Mouse (Mus musculus): Measurements from ENCODE around the gene Ccng2. TPM values are rescaled to one million over a fixed set of nuclear protein-coding genes. Genes with fewer than 3 reads are reported as not detected.

Ccng2 gene
- total and polyA plus RNA-seq, 2 experiments, result 9.2 to 14.5 TPM

DNA sequence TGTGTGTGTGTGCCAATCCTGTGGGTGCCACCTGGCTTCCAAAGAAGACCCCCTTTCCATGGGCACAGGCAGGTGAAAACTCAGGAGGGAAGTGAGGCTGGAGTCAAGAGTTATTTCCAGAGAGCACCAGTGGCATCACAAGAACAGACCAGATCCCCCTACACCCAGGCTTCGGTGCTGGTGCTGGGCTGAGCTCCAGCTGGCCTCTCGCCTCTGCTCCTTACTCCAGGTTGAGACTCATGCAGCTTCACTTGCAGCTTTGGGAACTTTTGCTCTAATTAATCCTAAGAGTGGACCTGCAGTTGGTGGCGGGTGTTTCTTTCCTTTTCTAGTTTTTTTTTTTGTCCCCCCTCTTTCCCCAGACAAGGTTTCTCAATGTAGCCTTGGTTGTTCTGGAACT, 30.3 kb downstream of the Ccng2 start:
- DNase-seq (ENCODE audit: extremely low read depth, low read depth, low spot score), result peak; percentile 61
- H3K27me3 ChIP-seq (ENCODE audit: control insufficient read depth, insufficient read depth, low read length), result no peaks in the 10 kb centered on the region
- H3K4me3 ChIP-seq (ENCODE audit: insufficient read depth, low read depth, low read length), result no peak overlapping the region
- no peaks in the 10 kb centered on the region for H3K79me2 ChIP-seq (ENCODE audit: control insufficient read depth, insufficient read depth, low read length)
- H3K9ac ChIP-seq (ENCODE audit: low read depth, low read length), result no peak overlapping the region
- 30% methylated on average over 3 of the region's 3 CpGs for WGBS
- TF ChIP-seq CTCF (IDR thresholded peaks at IDR 0.05; ENCODE audit: low read depth, low read length) (no peak), POLR2A (IDR thresholded peaks at IDR 0.05; ENCODE audit: extremely low read depth, insufficient read depth, low read length) (no peak)
- H3K4me1 ChIP-seq (ENCODE audit: control insufficient read depth, insufficient read depth, low read length), result peaks cover 9% of the 10 kb centered on the region
- 0 out of 2 replicates have a peak overlapping the region, but pooled peaks have one; percentile 19 for H3K27ac ChIP-seq (replicated peaks; ENCODE audit: insufficient read depth, low read depth, low read length)
- no peaks in the 10 kb centered on the region for H3K36me3 ChIP-seq (ENCODE audit: control insufficient read depth, insufficient read depth, low read length)

DNA sequence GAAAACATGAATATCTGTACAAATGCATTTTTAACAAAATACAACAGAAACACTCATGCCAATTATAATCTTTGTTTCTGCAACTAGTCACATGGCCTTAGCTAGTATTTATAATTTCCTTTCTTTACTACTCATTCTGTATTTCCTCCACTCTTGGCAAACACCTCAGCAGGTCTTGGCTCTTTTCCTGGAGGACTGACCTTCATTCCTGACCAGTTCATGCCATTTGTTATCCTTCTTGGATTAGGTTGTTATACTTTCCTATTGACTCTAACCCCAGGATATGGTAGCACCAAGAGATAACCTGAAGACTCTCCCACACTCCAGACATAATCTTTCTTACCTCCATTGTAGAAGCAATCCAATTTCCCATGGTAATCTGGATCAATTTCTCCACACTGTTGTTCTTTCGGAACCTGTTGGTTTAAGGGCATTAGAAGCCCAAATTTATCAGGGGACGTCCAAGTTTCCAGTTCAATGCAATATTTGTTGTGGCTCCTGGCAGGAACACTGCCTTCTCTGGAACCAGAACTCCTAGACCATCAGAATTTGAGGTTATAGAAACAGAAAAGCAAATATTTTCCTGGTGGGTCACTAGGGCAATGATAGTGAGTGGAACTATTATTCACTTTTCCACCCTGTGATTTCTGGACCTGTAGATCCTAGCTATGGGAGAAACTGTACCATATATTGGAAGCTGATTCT, 38.2 kb downstream of the Ccng2 start:
- no peak overlapping the region for H3K9ac ChIP-seq (ENCODE audit: low read depth, low read length)
- no peaks in the 10 kb centered on the region for H3K36me3 ChIP-seq (ENCODE audit: control insufficient read depth, insufficient read depth, low read length)
- no peak overlapping the region for H3K4me3 ChIP-seq (ENCODE audit: insufficient read depth, low read depth, low read length)
- H3K4me1 ChIP-seq (ENCODE audit: control insufficient read depth, insufficient read depth, low read length), result peaks cover 3% of the 10 kb centered on the region; the same call in 1 of the 2 replicates
- H3K27me3 ChIP-seq (ENCODE audit: control insufficient read depth, insufficient read depth, low read length), result no peaks in the 10 kb centered on the region
- no peak for TF ChIP-seq CTCF (IDR thresholded peaks at IDR 0.05; ENCODE audit: low read depth, low read length)
- TF ChIP-seq POLR2A (IDR thresholded peaks at IDR 0.05; ENCODE audit: extremely low read depth, insufficient read depth, low read length), result no peak
- H3K79me2 ChIP-seq (ENCODE audit: control insufficient read depth, insufficient read depth, low read length), result no peaks in the 10 kb centered on the region
- WGBS, result 15% methylated on average over 2 of the region's 2 CpGs
- no peak overlapping the region for H3K27ac ChIP-seq (replicated peaks; ENCODE audit: insufficient read depth, low read depth, low read length)
- peak; percentile 96 for DNase-seq (ENCODE audit: extremely low read depth, low read depth, low spot score)

DNA sequence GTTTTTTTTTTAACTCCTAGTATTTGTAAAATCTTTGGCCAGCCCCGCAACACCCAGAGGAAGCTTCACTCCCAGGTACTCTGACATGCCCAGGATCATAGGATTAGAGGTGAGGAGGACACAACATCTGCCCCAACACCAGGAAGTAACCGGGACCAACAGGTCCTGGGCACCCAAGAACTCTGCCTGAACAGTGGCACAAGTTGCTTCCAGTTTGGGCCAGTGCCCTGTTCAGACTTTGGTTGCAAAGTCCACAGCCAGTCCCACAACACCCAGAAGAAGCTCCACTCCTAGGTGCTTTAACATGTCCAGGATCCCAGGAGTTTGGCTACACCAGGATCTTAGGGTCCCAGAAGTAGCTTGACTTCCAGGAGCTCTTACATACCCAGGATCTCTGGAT, 41.9 kb downstream of the Ccng2 start:
- H3K27me3 ChIP-seq (ENCODE audit: control insufficient read depth, insufficient read depth, low read length), result no peaks in the 10 kb centered on the region
- peak; percentile 66 for DNase-seq (ENCODE audit: extremely low read depth, low read depth, low spot score)
- no peak overlapping the region for H3K9ac ChIP-seq (ENCODE audit: low read depth, low read length)
- TF ChIP-seq CTCF (IDR thresholded peaks at IDR 0.05; ENCODE audit: low read depth, low read length) (no peak), POLR2A (IDR thresholded peaks at IDR 0.05; ENCODE audit: extremely low read depth, insufficient read depth, low read length) (no peak)
- H3K27ac ChIP-seq (replicated peaks; ENCODE audit: insufficient read depth, low read depth, low read length), result no peak overlapping the region
- no peaks in the 10 kb centered on the region for H3K79me2 ChIP-seq (ENCODE audit: control insufficient read depth, insufficient read depth, low read length)
- H3K4me3 ChIP-seq (ENCODE audit: insufficient read depth, low read depth, low read length), result no peak overlapping the region
- peaks cover 3% of the 10 kb centered on the region; the same call in 1 of the 2 replicates for H3K4me1 ChIP-seq (ENCODE audit: control insufficient read depth, insufficient read depth, low read length)
- H3K36me3 ChIP-seq (ENCODE audit: control insufficient read depth, insufficient read depth, low read length), result no peaks in the 10 kb centered on the region
- 52% methylated on average over 2 of the region's 2 CpGs for WGBS

DNA sequence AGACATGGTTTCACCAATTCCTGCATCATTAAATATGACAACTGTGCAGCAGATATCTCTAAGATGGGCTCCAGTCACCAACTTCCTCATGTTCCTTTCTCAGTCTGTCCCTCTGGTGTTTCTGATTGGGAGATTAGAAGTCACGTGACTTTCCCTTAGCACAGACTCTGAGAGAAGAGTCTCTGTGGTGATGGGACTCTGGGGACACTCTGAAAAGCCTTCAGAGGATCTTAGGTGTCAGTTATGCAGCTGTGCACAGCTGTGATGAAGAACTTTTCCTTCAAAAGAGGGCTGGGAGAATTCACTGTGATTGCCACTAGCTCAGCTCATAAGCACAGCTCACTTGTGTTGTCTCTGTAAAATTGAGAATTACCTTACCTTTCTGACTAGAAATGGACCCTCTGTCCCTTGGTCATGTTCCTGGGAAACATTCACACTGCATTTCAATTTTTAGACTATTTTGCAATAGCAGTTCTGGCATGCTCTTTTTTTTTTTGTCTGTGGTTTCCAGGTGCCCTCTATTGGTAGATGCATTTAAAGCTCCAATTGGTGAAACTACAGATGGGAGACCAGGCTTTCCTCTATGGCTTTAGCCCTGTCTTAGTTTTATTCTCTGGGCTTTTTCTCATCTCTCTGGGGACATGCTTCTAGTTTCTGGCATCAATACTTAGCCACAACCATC, 56.4 kb downstream of the Ccng2 start:
- Histone ChIP-seq H3K36me3 (ENCODE audit: control insufficient read depth, insufficient read depth, low read length) (no peaks in the 10 kb centered on the region), H3K79me2 (ENCODE audit: control insufficient read depth, insufficient read depth, low read length) (no peaks in the 10 kb centered on the region), H3K27ac (replicated peaks; ENCODE audit: insufficient read depth, low read depth, low read length) (no peak overlapping the region), H3K9ac (ENCODE audit: low read depth, low read length) (no peak overlapping the region), H3K4me3 (ENCODE audit: insufficient read depth, low read depth, low read length) (no peak overlapping the region), H3K27me3 (ENCODE audit: control insufficient read depth, insufficient read depth, low read length) (no peaks in the 10 kb centered on the region), H3K4me1 (ENCODE audit: control insufficient read depth, insufficient read depth, low read length) (peaks cover 2% of the 10 kb centered on the region)
- peak; percentile 72 for DNase-seq (ENCODE audit: extremely low read depth, low read depth, low spot score)
- WGBS, result 22% methylated on average over 1 of the region's 1 CpGs
- TF ChIP-seq POLR2A (IDR thresholded peaks at IDR 0.05; ENCODE audit: extremely low read depth, insufficient read depth, low read length) (no peak), CTCF (IDR thresholded peaks at IDR 0.05; ENCODE audit: low read depth, low read length) (no peak; the same call in 1 of the 2 replicates)

Other genes with a start within 250 kb of the Ccng2 start
- 1.2 and 1.6 TPM in 2 replicates for gene Sowahb, start 222.2 kb upstream of the Ccng2 start, total RNA-seq (2014; rRNA removed)
- 3.4 and 3.9 TPM in 2 replicates for gene Sowahb, start 222.2 kb upstream of the Ccng2 start, polyA plus RNA-seq (2012; rRNA removed)
- 7.1 and 10.7 TPM in 2 replicates for gene Sept11, start 173.8 kb upstream of the Ccng2 start, total RNA-seq (2014; rRNA removed)
- gene Sept11, start 173.8 kb upstream of the Ccng2 start, polyA plus RNA-seq (2012; rRNA removed), result 7.3 and 9.2 TPM in 2 replicates
- gene Ccni, start 60.8 kb upstream of the Ccng2 start, total RNA-seq (2014; rRNA removed), result 68.0 and 77.9 TPM in 2 replicates
- 56.4 and 70.4 TPM in 2 replicates for gene Ccni, start 60.8 kb upstream of the Ccng2 start, polyA plus RNA-seq (2012; rRNA removed)
- 0.13 and 0.28 TPM in 2 replicates for gene 2010109A12Rik, start 60.7 kb upstream of the Ccng2 start, total RNA-seq (2014; rRNA removed)
- gene 2010109A12Rik, start 60.7 kb upstream of the Ccng2 start, polyA plus RNA-seq (2012; rRNA removed), result not detected in 2 replicates